Mouse (Mus musculus) lung, postnatal 0 days (tissue): Measurements from ENCODE around the gene Dusp1.

Experiments used
- CTCF ChIP-seq: IDR thresholded peaks from 2 replicates; pipeline ENCODE4 v1.5.1; 2016; ENCODE audit warnings: antibody characterized with exemption, mild to moderate bottlenecking
- EP300 ChIP-seq: IDR thresholded peaks from 2 replicates; pipeline ENCODE4 v1.6.1; 2016; ENCODE audit warnings: antibody characterized with exemption, mild to moderate bottlenecking, control low read depth

DNA sequence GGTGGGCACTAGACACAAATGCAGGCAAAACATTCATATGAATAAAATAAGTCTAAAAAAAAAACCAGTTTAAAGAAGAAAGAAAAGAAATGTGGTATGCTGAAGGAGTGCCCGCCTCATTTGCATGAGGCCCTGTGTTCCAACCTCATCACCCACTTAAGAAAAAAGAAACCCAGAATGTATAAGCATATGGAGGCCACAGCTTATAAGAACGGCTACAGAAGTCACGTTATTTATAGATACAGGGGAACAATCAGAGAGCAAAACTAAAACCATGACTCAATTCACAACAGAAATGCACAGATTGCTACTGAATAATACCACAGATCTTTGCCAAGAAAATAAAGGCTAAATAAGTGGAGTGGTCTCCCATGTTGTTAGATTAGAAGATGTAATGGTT lies 43.6 kb downstream of the Dusp1 start:
- TF ChIP-seq CTCF (no peak), EP300 (no peak)
